Mouse (Mus musculus): ENCODE data around the gene Ttll10. TPM values are rescaled to one million over a fixed set of nuclear protein-coding genes. Genes with fewer than 3 reads are reported as not detected.

The Ttll10 gene
- polyA plus RNA-seq, 1 experiment = not detected

DNA sequence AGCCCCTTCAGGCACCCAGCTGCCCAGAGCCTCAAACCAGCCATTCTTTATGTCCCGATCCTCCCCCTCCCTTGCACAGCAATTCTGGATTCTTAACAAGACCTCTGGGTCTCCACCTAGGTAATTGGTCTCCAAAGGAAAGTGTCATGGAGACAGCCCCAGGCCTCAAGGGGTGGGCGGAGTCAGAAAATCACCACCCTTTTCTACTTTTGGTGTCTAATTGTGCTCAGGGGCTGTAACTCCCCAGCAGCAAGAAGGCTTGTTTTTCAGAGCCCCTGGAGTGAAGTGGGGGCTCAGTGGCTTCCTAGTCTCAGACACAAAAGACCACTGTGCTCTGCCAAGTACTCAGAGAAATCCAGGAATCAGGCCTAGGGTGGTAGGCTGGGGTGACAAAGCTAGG lies 11.5 kb upstream of the Ttll10 start:
- no peak overlapping the region for H3K4me3 ChIP-seq (ENCODE audit: insufficient read depth, low read depth, low read length)
- peaks cover 8% of the 10 kb centered on the region for H3K4me1 ChIP-seq (ENCODE audit: control insufficient read depth, insufficient read depth, low read length)
- TF ChIP-seq POLR2A (IDR thresholded peaks at IDR 0.05; ENCODE audit: insufficient read depth, low read depth, low read length) = no peak
- no peak for TF ChIP-seq CTCF (IDR thresholded peaks at IDR 0.05; ENCODE audit: insufficient read depth, low read depth, low read length)
- no peak overlapping the region for H3K27ac ChIP-seq (ENCODE audit: insufficient read depth, low read depth, low read length)
- 41% methylated on average over 2 of the region's 2 CpGs for WGBS

DNA sequence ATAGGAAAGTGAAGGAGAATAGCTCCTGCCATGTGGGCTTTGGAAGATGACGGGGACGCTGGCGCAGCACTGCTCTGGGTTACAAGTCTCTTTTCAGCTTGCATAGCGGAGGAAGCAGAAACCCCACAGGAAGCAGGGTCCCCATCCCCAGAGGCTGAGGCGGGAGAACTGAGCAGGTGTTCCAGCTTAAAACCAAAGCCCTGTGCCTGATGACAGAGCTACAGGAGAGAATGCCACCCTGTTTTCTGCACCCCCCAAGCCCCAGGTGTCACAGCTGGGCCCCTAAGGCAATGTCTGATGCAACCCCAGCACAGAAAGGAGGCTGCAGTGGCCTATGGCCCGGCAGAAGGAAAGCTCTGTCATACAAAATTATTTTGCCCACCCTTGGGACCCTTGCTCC lies 11.1 kb upstream of the Ttll10 start:
- Histone ChIP-seq H3K4me1 (ENCODE audit: control insufficient read depth, insufficient read depth, low read length) (peaks cover 8% of the 10 kb centered on the region), H3K4me3 (ENCODE audit: insufficient read depth, low read depth, low read length) (no peak overlapping the region), H3K27ac (ENCODE audit: insufficient read depth, low read depth, low read length) (no peak overlapping the region)
- 52% methylated on average over 6 of the region's 6 CpGs for WGBS
- no peak for TF ChIP-seq POLR2A (IDR thresholded peaks at IDR 0.05; ENCODE audit: insufficient read depth, low read depth, low read length)
- no peak for TF ChIP-seq CTCF (IDR thresholded peaks at IDR 0.05; ENCODE audit: insufficient read depth, low read depth, low read length)

DNA sequence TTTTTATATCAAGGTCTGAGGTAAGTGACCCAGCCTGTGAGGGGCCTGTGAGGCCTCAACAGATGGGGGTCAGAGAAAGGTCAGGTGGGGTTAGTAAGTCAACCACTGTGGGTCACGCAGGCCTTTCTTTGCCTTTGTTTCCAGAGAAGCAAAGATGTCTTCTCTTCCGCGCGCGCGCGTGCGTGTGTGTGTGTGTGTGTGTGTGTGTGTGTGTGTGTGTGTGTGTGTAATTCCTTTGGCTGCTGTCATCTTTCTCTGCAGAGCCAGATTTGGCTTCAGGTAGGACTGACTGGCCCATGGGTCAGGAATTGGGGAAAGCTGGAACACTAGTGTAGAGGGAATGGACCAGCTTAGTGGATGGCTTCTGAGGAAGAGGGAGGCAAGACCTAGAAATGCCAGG lies 10.5 kb upstream of the Ttll10 start:
- Histone ChIP-seq H3K27ac (ENCODE audit: insufficient read depth, low read depth, low read length) (no peak overlapping the region), H3K4me3 (ENCODE audit: insufficient read depth, low read depth, low read length) (no peak overlapping the region), H3K4me1 (ENCODE audit: control insufficient read depth, insufficient read depth, low read length) (peaks cover 8% of the 10 kb centered on the region)
- 97% methylated on average over 8 of the region's 8 CpGs for WGBS
- TF ChIP-seq CTCF (IDR thresholded peaks at IDR 0.05; ENCODE audit: insufficient read depth, low read depth, low read length) (no peak), POLR2A (IDR thresholded peaks at IDR 0.05; ENCODE audit: insufficient read depth, low read depth, low read length) (no peak)

DNA sequence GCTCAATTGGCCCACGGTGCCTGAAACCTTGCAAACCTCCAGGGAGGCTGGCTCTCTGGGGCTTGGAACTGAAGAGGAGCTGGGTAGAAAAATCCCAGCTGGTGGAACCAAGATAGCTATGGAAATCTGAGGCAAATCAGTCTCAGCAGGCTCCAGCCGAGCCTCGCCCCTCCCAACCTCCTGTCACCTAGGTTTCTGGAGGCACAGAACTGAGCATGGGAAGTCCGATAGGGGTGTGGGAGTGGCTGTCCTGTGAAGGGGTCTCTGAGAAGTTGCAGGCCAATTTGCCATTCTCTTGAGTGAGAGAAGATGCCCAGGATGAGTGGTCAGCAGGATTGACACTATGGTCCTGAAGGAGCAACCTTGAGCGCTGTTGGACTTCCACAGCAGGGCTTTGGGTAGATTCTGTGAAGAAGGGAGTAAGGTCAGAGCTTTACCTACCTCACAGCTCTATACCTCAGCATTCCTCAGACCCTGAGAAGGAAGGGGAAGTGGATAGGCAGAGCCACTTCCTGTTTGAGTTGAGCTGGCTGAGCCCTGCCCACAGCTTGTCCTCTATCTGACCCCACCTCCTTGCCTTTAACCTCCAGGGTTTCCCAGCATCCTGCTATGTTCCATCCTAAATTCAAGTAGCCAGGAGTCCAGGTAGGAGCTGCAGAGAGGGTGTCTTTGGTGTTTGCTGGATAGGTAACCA lies 8.2 kb upstream of the Ttll10 start:
- WGBS = 77% methylated on average over 5 of the region's 5 CpGs

DNA sequence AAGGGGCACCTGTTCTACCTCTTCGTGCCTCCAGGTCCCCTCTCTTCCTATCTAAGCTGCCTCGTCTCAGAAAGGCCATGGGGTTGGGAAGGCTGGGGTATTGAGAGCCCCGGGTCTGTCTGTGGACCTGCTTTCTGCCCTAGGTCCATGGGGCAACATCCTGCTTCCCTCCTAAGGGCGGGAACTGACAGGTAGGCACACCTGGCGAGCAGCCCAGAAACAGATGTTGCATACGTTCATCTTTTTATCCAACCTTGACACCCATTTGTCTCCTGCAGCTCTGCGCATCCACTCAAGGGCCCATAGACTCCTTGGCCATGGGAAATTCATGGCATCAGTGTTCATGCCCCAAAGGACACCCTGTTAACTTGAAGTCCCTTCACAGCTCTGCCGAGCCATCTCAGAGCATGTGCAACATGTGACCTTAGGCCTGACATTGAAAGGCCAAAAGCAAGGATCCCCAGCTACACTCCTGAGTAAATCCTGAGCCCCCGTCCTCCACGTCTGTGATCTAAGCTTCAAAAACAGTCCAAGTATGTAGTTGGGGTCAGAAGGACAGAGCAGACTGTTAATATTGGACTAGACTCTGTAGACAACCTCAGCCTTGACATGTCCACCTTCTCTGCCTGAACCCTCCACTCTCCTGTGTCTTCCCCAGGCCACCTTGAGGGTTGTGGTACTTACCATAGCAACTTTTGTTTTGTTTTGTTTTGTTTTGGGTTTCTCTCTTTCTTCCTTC lies 6.1 kb upstream of the Ttll10 start:
- Histone ChIP-seq H3K4me3 (ENCODE audit: insufficient read depth, low read depth, low read length) (no peak overlapping the region), H3K27ac (ENCODE audit: insufficient read depth, low read depth, low read length) (no peak overlapping the region), H3K4me1 (ENCODE audit: control insufficient read depth, insufficient read depth, low read length) (peaks cover 2% of the 10 kb centered on the region; the same call in 1 of the 2 replicates)
- 91% methylated on average over 10 of the region's 10 CpGs for WGBS
- no peak for TF ChIP-seq CTCF (IDR thresholded peaks at IDR 0.05; ENCODE audit: insufficient read depth, low read depth, low read length)
- no peak for TF ChIP-seq POLR2A (IDR thresholded peaks at IDR 0.05; ENCODE audit: insufficient read depth, low read depth, low read length)

More for the DNA sequence above, 8.2 kb upstream of the Ttll10 start:
- TF ChIP-seq POLR2A (IDR thresholded peaks at IDR 0.05; ENCODE audit: insufficient read depth, low read depth, low read length) (no peak), CTCF (IDR thresholded peaks at IDR 0.05; ENCODE audit: insufficient read depth, low read depth, low read length) (no peak)
- no peak overlapping the region for H3K4me3 ChIP-seq (ENCODE audit: insufficient read depth, low read depth, low read length)
- peaks cover 8% of the 10 kb centered on the region for H3K4me1 ChIP-seq (ENCODE audit: control insufficient read depth, insufficient read depth, low read length)
- no peak overlapping the region for H3K27ac ChIP-seq (ENCODE audit: insufficient read depth, low read depth, low read length)

DNA sequence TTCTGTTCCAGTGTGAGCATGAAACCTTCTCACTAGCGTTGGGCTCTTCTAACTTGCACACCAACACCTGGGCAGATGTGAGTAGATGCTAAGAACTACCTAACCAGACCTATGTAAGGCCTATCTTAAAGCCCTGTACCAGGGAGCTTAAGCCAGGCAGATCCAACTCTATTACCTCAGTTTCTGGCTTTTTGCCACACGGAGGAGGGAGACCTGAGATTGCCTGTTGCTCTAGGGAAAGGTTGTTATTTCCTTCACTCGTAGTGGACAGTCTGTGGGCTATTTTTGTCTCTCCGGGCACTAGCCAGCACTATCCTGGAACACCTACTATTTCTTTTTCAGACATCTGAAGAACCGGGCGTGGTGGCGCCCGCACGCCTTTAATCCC lies 5.3 kb upstream of the Ttll10 start:
- TF ChIP-seq POLR2A (IDR thresholded peaks at IDR 0.05; ENCODE audit: insufficient read depth, low read depth, low read length) (no peak), CTCF (IDR thresholded peaks at IDR 0.05; ENCODE audit: insufficient read depth, low read depth, low read length) (no peak)
- H3K4me1 ChIP-seq (ENCODE audit: control insufficient read depth, insufficient read depth, low read length) = no peaks in the 10 kb centered on the region; the same call in 1 of the 2 replicates
- no peak overlapping the region for H3K27ac ChIP-seq (ENCODE audit: insufficient read depth, low read depth, low read length)
- no peak overlapping the region for H3K4me3 ChIP-seq (ENCODE audit: insufficient read depth, low read depth, low read length)
- WGBS = 82% methylated on average over 9 of the region's 9 CpGs

DNA sequence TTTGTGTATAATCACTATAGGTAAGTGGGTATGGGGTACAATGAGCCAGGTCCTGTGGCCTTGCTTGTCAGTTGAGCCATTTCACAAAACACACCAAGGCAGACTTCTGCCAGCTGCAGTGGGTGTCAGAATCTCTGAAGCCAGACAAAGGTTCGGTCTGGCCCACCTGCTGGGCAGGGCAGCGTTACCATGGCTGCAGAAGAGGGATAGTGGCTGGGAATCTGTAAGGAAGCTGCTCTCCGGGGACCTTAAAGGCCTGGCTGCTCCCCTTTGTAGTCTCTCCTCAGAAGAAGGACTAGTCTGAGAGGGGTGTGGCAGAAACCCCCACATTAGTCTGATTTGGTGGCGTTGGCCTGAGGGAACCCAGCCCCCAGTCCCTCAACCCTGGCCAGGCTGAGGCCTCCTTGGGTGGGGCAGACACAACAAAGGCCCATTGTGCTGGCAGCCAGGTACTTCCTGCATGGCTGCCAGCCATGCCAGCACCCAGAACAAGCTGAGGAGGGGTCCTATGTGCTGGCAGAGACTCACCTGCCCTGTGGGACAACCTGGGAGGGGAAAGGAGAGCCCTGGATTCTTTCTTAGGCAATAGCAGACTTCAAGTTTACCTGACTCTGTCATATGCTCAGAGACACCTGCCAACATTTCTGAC lies 4.8 kb upstream of the Ttll10 start:
- Histone ChIP-seq H3K4me3 (ENCODE audit: insufficient read depth, low read depth, low read length) (no peak overlapping the region), H3K4me1 (ENCODE audit: control insufficient read depth, insufficient read depth, low read length) (no peaks in the 10 kb centered on the region; the same call in 1 of the 2 replicates), H3K27ac (ENCODE audit: insufficient read depth, low read depth, low read length) (no peak overlapping the region)
- no peak for TF ChIP-seq POLR2A (IDR thresholded peaks at IDR 0.05; ENCODE audit: insufficient read depth, low read depth, low read length)
- 25% methylated on average over 4 of the region's 4 CpGs for WGBS

DNA sequence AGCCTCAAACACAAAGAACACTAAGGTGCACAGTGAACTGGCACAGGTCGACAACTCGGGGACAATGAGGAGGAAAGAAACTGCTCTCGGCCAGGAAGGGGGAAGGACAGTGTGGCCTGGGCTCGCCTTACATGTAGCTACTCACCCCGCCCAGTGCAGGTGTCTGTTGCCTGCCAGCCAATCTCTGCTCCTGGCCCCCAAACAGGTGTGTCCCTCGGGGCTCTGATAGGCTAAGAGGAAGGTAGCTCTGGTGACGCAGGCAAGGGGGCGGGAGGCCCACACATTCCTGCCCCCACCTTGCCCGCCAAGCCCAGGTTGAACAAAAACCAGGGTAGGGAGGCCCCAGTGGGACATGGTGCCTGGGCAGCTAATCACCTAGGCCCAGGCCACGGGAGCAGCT lies 499 bp upstream of the Ttll10 start:
- Histone ChIP-seq H3K4me1 (ENCODE audit: control insufficient read depth, insufficient read depth, low read length) (no peaks in the 10 kb centered on the region; the same call in 1 of the 2 replicates), H3K4me3 (ENCODE audit: insufficient read depth, low read depth, low read length) (no peak overlapping the region), H3K27ac (ENCODE audit: insufficient read depth, low read depth, low read length) (no peak overlapping the region)
- 54% methylated on average over 10 of the region's 10 CpGs for WGBS
- TF ChIP-seq POLR2A (IDR thresholded peaks at IDR 0.05; ENCODE audit: insufficient read depth, low read depth, low read length) (no peak), CTCF (IDR thresholded peaks at IDR 0.05; ENCODE audit: insufficient read depth, low read depth, low read length) (no peak)

DNA sequence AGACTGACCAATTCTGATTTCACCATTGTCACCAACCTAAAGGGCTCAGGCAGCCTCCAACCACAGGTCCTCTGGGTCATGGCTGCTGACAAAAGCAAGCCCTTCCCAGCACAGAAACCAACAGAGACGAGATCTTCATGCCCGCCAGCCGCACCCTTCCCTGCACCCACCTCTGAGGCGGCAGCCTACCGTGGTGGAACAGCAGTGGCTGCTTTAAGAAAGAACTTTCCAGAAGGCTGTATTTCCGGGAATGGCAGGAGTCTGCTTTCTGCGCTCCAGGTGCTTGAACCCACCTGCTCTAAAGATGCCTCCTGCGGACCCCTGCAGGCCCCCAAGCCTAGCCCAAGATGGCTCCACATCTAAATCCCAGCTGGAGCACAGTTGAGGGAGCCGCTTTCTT lies 388 bp downstream of the Ttll10 start:
- Histone ChIP-seq H3K27ac (ENCODE audit: insufficient read depth, low read depth, low read length) (no peak overlapping the region), H3K4me3 (ENCODE audit: insufficient read depth, low read depth, low read length) (no peak overlapping the region), H3K4me1 (ENCODE audit: control insufficient read depth, insufficient read depth, low read length) (no peaks in the 10 kb centered on the region; the same call in 1 of the 2 replicates)
- WGBS = 83% methylated on average over 9 of the region's 9 CpGs
- TF ChIP-seq CTCF (IDR thresholded peaks at IDR 0.05; ENCODE audit: insufficient read depth, low read depth, low read length) = no peak
- TF ChIP-seq POLR2A (IDR thresholded peaks at IDR 0.05; ENCODE audit: insufficient read depth, low read depth, low read length) = no peak

All from olfactory bulb, adult 2 months (tissue).